Mouse (Mus musculus) bone marrow macrophage, adult 2 months (primary cell): ENCODE measurements around the gene Yif1a. TPM values are rescaled to one million over a fixed set of nuclear protein-coding genes. Genes with fewer than 3 reads are reported as not detected.
A peak's percentile ranks its signal among the peaks of the same experiment; 100 is the strongest.

Experiments used
- H3K27ac ChIP-seq: 2 replicates; pipeline ENCODE4 v1.5.1; 2012; ENCODE audit warnings: low read depth, low read length; ENCODE audit not compliant: insufficient read depth
- H3K4me1 ChIP-seq: 2 replicates; pipeline ENCODE4 v1.6.1; 2012; ENCODE audit warnings: low read length; ENCODE audit not compliant: control insufficient read depth, insufficient read depth
- H3K4me3 ChIP-seq: 2 replicates; pipeline ENCODE4 v1.5.1; 2012; ENCODE audit warnings: mild to moderate bottlenecking, low read length, moderate library complexity; ENCODE audit not compliant: insufficient read depth
- CTCF ChIP-seq: IDR thresholded peaks from 2 replicates; pipeline ENCODE4 v1.5.1; 2012; ENCODE audit warnings: low read depth, mild to moderate bottlenecking, low read length, moderate library complexity
- POLR2A ChIP-seq: IDR thresholded peaks from 2 replicates; pipeline ENCODE4 v1.6.1; 2012; ENCODE audit warnings: mild to moderate bottlenecking, low read depth, low read length, borderline replicate concordance
- polyA plus RNA-seq: library from polyadenylated mRNA; stranded (reverse); fragments of >200 nt; gene quantifications from 2 replicates; pipeline ENCODE4 v1.2.4, GENCODE M21; 2012; ENCODE audit not compliant: missing spikeins, insufficient read depth, insufficient read length

Gene Yif1a
- polyA plus RNA-seq, 1 experiment: 34.1 TPM

GRCm38 (mm10) chr19:5117494-5118383 is 29.4 kb downstream of the Yif1a start:
- TF ChIP-seq POLR2A (no peak), CTCF (peak; percentile 58)
- H3K4me1 ChIP-seq: peaks cover 13% of the 10 kb centered on the region
- H3K4me3 ChIP-seq: peak overlapping the region; percentile 97
- H3K27ac ChIP-seq: no peak overlapping the region

GRCm38 (mm10) chr19:5118384-5118698 is 30.0 kb downstream of the Yif1a start, which contains the start of gene Klc2:
TSS of gene Klc2 (minus strand) at chr19:5118560.
- peak within 1 kb of the TSS; percentile 97 for H3K4me3 ChIP-seq
- no peak for TF ChIP-seq CTCF
- TF ChIP-seq POLR2A: no peak
- H3K4me1 ChIP-seq: peaks cover 13% of the 10 kb centered on the region
- no peak within 1 kb of the TSS for H3K27ac ChIP-seq

- no peak for TF ChIP-seq CTCF
- H3K4me1 ChIP-seq: peaks cover 2% of the 10 kb centered on the region; the same call in 1 of the 2 replicates
- H3K4me3 ChIP-seq: no peak overlapping the region
- H3K27ac ChIP-seq: no peak overlapping the region
Measured at GRCm38 (mm10) chr19:5122492-5122891, 34.2 kb downstream of the Yif1a start.

- H3K27ac ChIP-seq: no peak overlapping the region
- no peak for TF ChIP-seq CTCF
- TF ChIP-seq POLR2A: no peak
- H3K4me3 ChIP-seq: no peak overlapping the region
- peaks cover 2% of the 10 kb centered on the region; the same call in 1 of the 2 replicates for H3K4me1 ChIP-seq
Measured at GRCm38 (mm10) chr19:5123241-5123640, 34.9 kb downstream of the Yif1a start.

GRCm38 (mm10) chr19:5124055-5124614 is 35.8 kb downstream of the Yif1a start:
- Histone ChIP-seq H3K4me3 (no peak overlapping the region), H3K27ac (no peak overlapping the region), H3K4me1 (no peaks in the 10 kb centered on the region)
- TF ChIP-seq CTCF (no peak), POLR2A (no peak)

GRCm38 (mm10) chr19:5129770-5130169 is 41.4 kb downstream of the Yif1a start:
- no peak for TF ChIP-seq POLR2A
- TF ChIP-seq CTCF: no peak

GRCm38 (mm10) chr19:5131237-5131636 is 42.9 kb downstream of the Yif1a start:
- no peak overlapping the region for H3K4me3 ChIP-seq
- peaks cover 14% of the 10 kb centered on the region for H3K4me1 ChIP-seq
- H3K27ac ChIP-seq: no peak overlapping the region
- no peak for TF ChIP-seq CTCF
- no peak for TF ChIP-seq POLR2A

More at GRCm38 (mm10) chr19:5129770-5130169, 41.4 kb downstream of the Yif1a start:
- no peak overlapping the region for H3K4me3 ChIP-seq
- H3K27ac ChIP-seq: no peak overlapping the region
- H3K4me1 ChIP-seq: peaks cover 14% of the 10 kb centered on the region

- TF ChIP-seq POLR2A (no peak), CTCF (0 out of 2 replicates have a peak, but pooled peaks have one; percentile 8)
- H3K4me1 ChIP-seq: no peaks in the 10 kb centered on the region
- no peak overlapping the region for H3K27ac ChIP-seq
- no peak overlapping the region for H3K4me3 ChIP-seq
Measured at GRCm38 (mm10) chr19:5139640-5140039, 51.3 kb downstream of the Yif1a start.

Other genes with a start within 250 kb of the Yif1a start
- gene Ccs, start 249.2 kb upstream of the Yif1a start, polyA plus RNA-seq: 42.5 and 42.8 TPM in 2 replicates
- not detected in 2 replicates for gene Ccdc87, start 249.2 kb upstream of the Yif1a start, polyA plus RNA-seq
- gene Ctsf, start 233.4 kb upstream of the Yif1a start, polyA plus RNA-seq: 23.6 and 29.5 TPM in 2 replicates
- gene Actn3, start 210.6 kb upstream of the Yif1a start, polyA plus RNA-seq: 0.56 TPM in 1 of 2 replicates, not detected in the other
- gene Zdhhc24, start 209.9 kb upstream of the Yif1a start, polyA plus RNA-seq: 12.0 and 14.2 TPM in 2 replicates
- 2.0 and 3.0 TPM in 2 replicates for gene Bbs1, start 181.9 kb upstream of the Yif1a start, polyA plus RNA-seq
- gene Dpp3, start 160.3 kb upstream of the Yif1a start, polyA plus RNA-seq: 39.7 and 62.7 TPM in 2 replicates
- gene Peli3, start 145.4 kb upstream of the Yif1a start, polyA plus RNA-seq: 4.6 and 5.4 TPM in 2 replicates
- 45.6 and 53.2 TPM in 2 replicates for gene Mrpl11, start 126.4 kb upstream of the Yif1a start, polyA plus RNA-seq
- 1.3 and 1.6 TPM in 2 replicates for gene Npas4, start 98.2 kb upstream of the Yif1a start, polyA plus RNA-seq
- 0.91 and 1.2 TPM in 2 replicates for gene Slc29a2, start 64.7 kb upstream of the Yif1a start, polyA plus RNA-seq
- 23.3 and 30.4 TPM in 2 replicates for gene B4gat1, start 49.7 kb upstream of the Yif1a start, polyA plus RNA-seq
- 1.6 and 2.2 TPM in 2 replicates for gene AC124502.3, start 49.6 kb upstream of the Yif1a start, polyA plus RNA-seq
- 58.2 and 63.1 TPM in 2 replicates for gene Brms1, start 47.2 kb upstream of the Yif1a start, polyA plus RNA-seq
- 1.0 and 1.7 TPM in 2 replicates for gene Rin1, start 38.1 kb upstream of the Yif1a start, polyA plus RNA-seq
- 0.31 and 0.35 TPM in 2 replicates for gene Cd248, start 20.5 kb upstream of the Yif1a start, polyA plus RNA-seq
- gene Tmem151a, start 3.0 kb upstream of the Yif1a start, polyA plus RNA-seq: not detected in 2 replicates
- gene Cnih2, start 10.0 kb downstream of the Yif1a start, polyA plus RNA-seq: not detected in 2 replicates
- gene Rab1b, start 18.5 kb downstream of the Yif1a start, polyA plus RNA-seq: 120 and 142 TPM in 2 replicates
- gene Klc2, start 30.0 kb downstream of the Yif1a start, polyA plus RNA-seq: 13.8 and 14.8 TPM in 2 replicates
- gene Pacs1, start 184.6 kb downstream of the Yif1a start, polyA plus RNA-seq: 25.2 and 32.7 TPM in 2 replicates
- gene Sf3b2, start 206.9 kb downstream of the Yif1a start, polyA plus RNA-seq: 141 and 143 TPM in 2 replicates
- not detected in 2 replicates for gene Gal3st3, start 209.8 kb downstream of the Yif1a start, polyA plus RNA-seq
- gene Catsper1, start 247.2 kb downstream of the Yif1a start, polyA plus RNA-seq: not detected in 2 replicates